ENCODE assay signal across 13 mouse cellular contexts in the genomic region with DNA sequence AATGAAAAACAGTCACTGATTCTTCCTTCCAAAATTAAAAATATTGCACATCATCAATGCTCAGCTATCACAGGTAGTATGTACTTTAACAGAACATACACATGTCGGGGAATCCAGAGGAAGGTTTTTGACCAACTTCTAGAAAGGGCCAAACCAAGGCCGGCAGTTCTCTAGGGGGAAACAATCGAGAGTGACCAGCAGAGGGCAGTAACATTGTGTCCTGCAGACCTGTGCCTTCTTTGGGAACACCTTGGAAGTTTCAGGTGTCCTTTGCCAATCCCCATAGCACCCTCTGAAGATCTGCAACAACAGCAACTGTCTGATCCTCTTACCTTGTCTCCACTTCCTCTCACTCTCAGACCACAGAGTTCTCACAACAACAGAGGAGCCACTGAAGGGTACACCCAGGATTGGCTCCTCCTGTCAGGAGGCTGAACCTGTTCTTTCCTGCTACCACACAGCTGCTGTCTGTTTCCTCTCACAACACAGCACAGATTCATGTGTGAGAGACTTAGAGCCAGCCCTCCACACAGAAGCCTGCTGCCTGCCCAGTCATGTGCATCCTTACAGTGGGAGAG. TPM values are rescaled to one million over a fixed set of nuclear protein-coding genes. Genes with fewer than 3 reads are reported as not detected.
DNase-seq lines count a peak whose midpoint lies in the region; ATAC-seq and TF ChIP-seq lines count a peak whose summit lies in the region.
"Not testable (repeated sequence)": the region's sequence is repeated elsewhere in the genome, so short reads cannot be mapped to it uniquely, and the experiment has no call there.
"Had no signal": no experiment of that assay in that cellular context is flagged by ENCODE, and none has a peak within 500 bp of the region (broad histone marks: within the 10 kb centered on the region; RNA-seq: fewer than 3 reads in every experiment).

No protein-coding gene starts in this region.

- TF ChIP-seq CTCF in C2C12 (IDR thresholded peaks at IDR 0.05; ENCODE audit: control insufficient read depth, insufficient read depth, insufficient read length), result peak; percentile 12
- TF ChIP-seq CTCF in Patski (IDR thresholded peaks at IDR 0.05), result peak; percentile 49
- peak; percentile 37; the same call in 1 of the 2 replicates for TF ChIP-seq CTCF in cerebellum, adult 2 months (IDR thresholded peaks at IDR 0.05; ENCODE audit: borderline replicate concordance, insufficient read depth, low read depth, low read length)
- TF ChIP-seq CTCF in heart, adult 2 months (IDR thresholded peaks at IDR 0.05), result peak; percentile 51
- TF ChIP-seq CTCF in lung, embryonic 14.5 days (IDR thresholded peaks at IDR 0.05; ENCODE audit: low read depth), result peak; percentile 56

- CTCF ChIA-PET in Patski (lab: Charles Lee), result interaction anchor here (0.7 kb wide), 1 partner anchor 8 kb away, joined by 3 read pairs; no protein-coding TSS in a partner anchor

- not testable (repeated sequence) for H3K9ac ChIP-seq in heart, adult 2 months (ENCODE audit: low read depth, low read length); kidney, embryonic 16.5 days (replicated peaks; ENCODE audit: low read length); lung, embryonic 14.5 days

- H3ac ChIP-seq in C2C12 (ENCODE audit: control insufficient read depth, insufficient read length, low read depth), result not testable (repeated sequence)

- H3K4me1 ChIP-seq in cerebellum, adult 2 months (ENCODE audit: control insufficient read depth, insufficient read depth, low read length); heart, adult 2 months (ENCODE audit: control insufficient read depth, insufficient read depth, low read length); kidney, embryonic 16.5 days (ENCODE audit: insufficient read depth, low read length); lung, embryonic 14.5 days (ENCODE audit: insufficient read depth): not testable (repeated sequence)

- POLR2A ChIA-PET in Patski (lab: Charles Lee), result not testable (repeated sequence)

- TF ChIP-seq POLR2A in cerebellum, adult 2 months (IDR thresholded peaks at IDR 0.05; ENCODE audit: borderline replicate concordance, insufficient read depth, low read length); heart, adult 2 months (IDR thresholded peaks at IDR 0.05; ENCODE audit: insufficient read depth, low read depth, low read length): not testable (repeated sequence)

- H3K79me3 ChIP-seq in C2C12 (ENCODE audit: low read depth), result not testable (repeated sequence)

- not testable (repeated sequence) for DNase-seq in Patski (ENCODE audit: low read depth, low spot score); cerebellum, adult 2 months; heart, adult 2 months
- peak; percentile 37 for DNase-seq in lung, embryonic 14.5 days
- DNase-seq in ovary, postnatal 14 days (ENCODE audit: low spot score), result peak; percentile 10
- peak; percentile 28 to 29 for DNase-seq in thymus, postnatal 36 days

- not testable (repeated sequence) for H3K4me2 ChIP-seq in kidney, embryonic 16.5 days (replicated peaks; ENCODE audit: low read depth, low read length); lung, embryonic 14.5 days

- H3K27ac ChIP-seq in cerebellum, adult 2 months (ENCODE audit: insufficient read depth, low read length); heart, adult 2 months; kidney, embryonic 16.5 days (ENCODE audit: low read length); lung, embryonic 14.5 days (ENCODE audit: low read depth): not testable (repeated sequence)

- not testable (repeated sequence) for H3K9me3 ChIP-seq in kidney, embryonic 16.5 days (ENCODE audit: low read length); lung, embryonic 14.5 days (ENCODE audit: low read depth, low read length)

- intact Hi-C loops in heart, adult 2 months (cut with DNase I), result loop anchor here (10.0 kb wide), 1 partner anchor 131 kb away; no protein-coding TSS in a partner anchor

- not testable (repeated sequence) for H3K36me3 ChIP-seq in C2C12 (ENCODE audit: control insufficient read depth, insufficient read depth); heart, adult 2 months (ENCODE audit: control insufficient read depth, insufficient read depth, low read length); kidney, embryonic 16.5 days (ENCODE audit: insufficient read depth, low read length); lung, embryonic 14.5 days (ENCODE audit: insufficient read depth)

- 37% methylated on average over 3 of the region's 3 CpGs for WGBS in cerebellum, adult 2 months
- WGBS in heart, adult 2 months, result 36% methylated on average over 3 of the region's 3 CpGs
- 27% methylated on average over 3 of the region's 3 CpGs for WGBS in kidney, embryonic 16.5 days
- WGBS in lung, embryonic 14.5 days, result 29% methylated on average over 3 of the region's 3 CpGs

- H3K27me3 ChIP-seq in C2C12 (ENCODE audit: control insufficient read depth, insufficient read depth, insufficient read length); Patski; cerebellum, adult 2 months (ENCODE audit: control insufficient read depth, insufficient read depth, low read length); heart, adult 2 months (ENCODE audit: control insufficient read depth, insufficient read depth, low read length); kidney, embryonic 16.5 days (ENCODE audit: insufficient read depth, low read length); lung, embryonic 14.5 days (ENCODE audit: insufficient read depth, low read length): not testable (repeated sequence)

- H3K4me3 ChIP-seq in C2C12 (ENCODE audit: insufficient read depth, poor library complexity, severe bottlenecking); cerebellum, adult 2 months (replicated peaks; ENCODE audit: insufficient read depth, low read depth, low read length); heart, adult 2 months; kidney, embryonic 16.5 days (ENCODE audit: low read length); lung, embryonic 14.5 days (ENCODE audit: low read depth, low read length): not testable (repeated sequence)

- in situ Hi-C loops in Patski (cut with MboI; ENCODE audit: low pct_unique_long_range_greater_than_20kb), result loop anchor here (5.0 to 10.0 kb wide), 2 partner anchors 131 to 288 kb away; no protein-coding TSS in a partner anchor

- not testable (repeated sequence) for ATAC-seq in Patski; lung, embryonic 14.5 days (ENCODE audit: insufficient read depth)
- ATAC-seq in kidney, embryonic 16.5 days (ENCODE audit: low FRiP score, low TSS enrichment), result 0 out of 2 replicates have a peak, but pooled peaks have one; percentile 35

- TF ChIP-seq EP300 in heart, adult 2 months (IDR thresholded peaks at IDR 0.05; ENCODE audit: insufficient read depth, low read depth, low read length), result not testable (repeated sequence)

- H3K79me2 ChIP-seq in C2C12 (ENCODE audit: control insufficient read depth, insufficient read depth); heart, adult 2 months (replicated peaks; ENCODE audit: control insufficient read depth, insufficient read depth, low read length): not testable (repeated sequence)

RNA-seq across cellular contexts. Expression of gene Dmbt1, which starts 13.5 kb away (rescaled TPM):
- not detected for polyA plus RNA-seq in C2C12 (2012; fragmentation: generic; extraction: Trizol)
- not detected for polyA plus RNA-seq in Patski (2021)
- 0.03 TPM in 1 of 2 replicates, not detected in the other for polyA plus RNA-seq in cerebellum, adult 2 months (2012; rRNA removed)
- total RNA-seq in heart, adult 2 months (2021), result not detected
- polyA plus RNA-seq in heart, adult 2 months (2012; rRNA removed), result 0.03 and 0.04 TPM in 2 replicates
- polyA plus RNA-seq in kidney, embryonic 16.5 days (2015; fragmentation: Nextera tagmentation; extraction: Ambion mirVana), result not detected in 2 replicates
- not detected in 2 replicates for polyA plus RNA-seq in lung, embryonic 14.5 days (2014; fragmentation: Nextera tagmentation; extraction: Ambion mirVana)
- total RNA-seq: heart, postnatal 36 days; layer of hippocampus, postnatal 14 days had no signal
- polyA plus RNA-seq: limb, embryonic 10.5 days; lung, embryonic 15.5 days; neural tube, embryonic 14.5 days had no signal
